In genomic region chr19:53500298-53501006, GRCm38 (mm10) we compare ENCODE assay signal across 8 mouse cellular contexts. TPM values are rescaled to one million over a fixed set of nuclear protein-coding genes. Genes with fewer than 3 reads are reported as not detected.
DNase-seq lines count a peak whose midpoint lies in the region; ATAC-seq and TF ChIP-seq lines count a peak whose summit lies in the region.

No protein-coding gene starts in this region.

- H3K9ac ChIP-seq in stomach, embryonic 14.5 days (replicated peaks; ENCODE audit: low read depth, low read length) = no peak overlapping the region

- 64% methylated on average over 25 of the region's 25 CpGs for WGBS in stomach, embryonic 14.5 days

- no peak for TF ChIP-seq CTCF in gastrocnemius, adult 2 months (IDR thresholded peaks at IDR 0.05)

- H3K36me3 ChIP-seq in stomach, embryonic 14.5 days (ENCODE audit: control insufficient read depth, insufficient read depth, low read length) = no peaks in the 10 kb centered on the region

- no peaks in the 10 kb centered on the region for H3K27me3 ChIP-seq in stomach, embryonic 14.5 days (ENCODE audit: control insufficient read depth, insufficient read depth, low read length)

- peak; percentile 62 for DNase-seq in gastrocnemius, adult 2 months
- no peak for DNase-seq in gastrocnemius, postnatal 4 days (ENCODE audit: low spot score in 2 of 2)
- peak; percentile 70 for DNase-seq in adrenal gland, postnatal 14 days
- peak; percentile 16 for DNase-seq in gastrocnemius, postnatal 25 days
- DNase-seq in kidney, adult 18-20 months = peak; percentile 76
- DNase-seq in left cerebral cortex, postnatal 36 days (ENCODE audit: low spot score in 2 of 2) = peak; percentile 52 to 62

- no peaks in the 10 kb centered on the region for H3K9me3 ChIP-seq in stomach, embryonic 14.5 days (ENCODE audit: control insufficient read depth, low read depth, low read length)

- no peaks in the 10 kb centered on the region for H3K4me1 ChIP-seq in stomach, embryonic 14.5 days (ENCODE audit: control insufficient read depth, insufficient read depth, low read length)

- H3K27ac ChIP-seq in gastrocnemius, adult 2 months = peak overlapping the region; percentile 73
- no peak overlapping the region for H3K27ac ChIP-seq in stomach, embryonic 14.5 days (ENCODE audit: low read length)

- no peak overlapping the region for H3K4me2 ChIP-seq in stomach, embryonic 14.5 days (replicated peaks; ENCODE audit: low read depth, low read length)

- peak; percentile 66; the same call in 1 of the 2 replicates for ATAC-seq in stomach, embryonic 14.5 days (ENCODE audit: insufficient number of reproducible peaks, insufficient read depth, low FRiP score, low read depth)
- ATAC-seq in erythroid progenitor cell, adult 5-6 weeks (replicated peaks; ENCODE audit: low FRiP score, poor library complexity, severe bottlenecking) = no peak

- H3K4me3 ChIP-seq in gastrocnemius, adult 2 months = peak overlapping the region; percentile 37
- no peak overlapping the region for H3K4me3 ChIP-seq in stomach, embryonic 14.5 days (ENCODE audit: low read depth, low read length)

- intact Hi-C loops in gastrocnemius, adult 2 months (cut with DNase I) = no loop called here
- intact Hi-C loops in left cerebral cortex, postnatal 36 days (cut with DNase I) = no loop called here

RNA-seq across cellular contexts. Expression of gene Dusp5, which starts 28.5 kb away (rescaled TPM):
- total RNA-seq in gastrocnemius, adult 2 months (2021) = 1 to 10 TPM in 1 of 2 experiments, under 1 TPM in 1; 0.86 to 1.2 TPM
- 1 to 10 TPM; 1.2 to 1.4 TPM for total RNA-seq in gastrocnemius, postnatal 4 days (2021)
- 8.5 and 11.8 TPM in 2 replicates for total RNA-seq in adrenal gland, postnatal 14 days (2021)
- 1 to 10 TPM; 1.7 to 1.8 TPM for total RNA-seq in gastrocnemius, postnatal 25 days (2021)
- total RNA-seq in left cerebral cortex, postnatal 36 days (2021) = 10 to 100 TPM in 1 of 2 experiments, 1 to 10 TPM in 1; 7.7 to 13.0 TPM
- 4.6 TPM in 2 replicates for polyA plus RNA-seq in stomach, embryonic 14.5 days (2014; fragmentation: Nextera tagmentation; extraction: Ambion mirVana)
- 2.5 and 4.0 TPM in 2 replicates for total RNA-seq in erythroid progenitor cell, adult 5-6 weeks (2015; ENCODE audit: low replicate concordance)
- 0.90 and 0.91 TPM in 2 replicates for total RNA-seq in erythroid progenitor cell, adult 5-6 weeks (2017; ENCODE audit: low replicate concordance)

Comparison
In these comparisons a context has a peak if more than half of its experiments do, and no peak if none do; other contexts are left out.
1. DNase-seq: peak in gastrocnemius, adult 2 months (single experiment), adrenal gland, postnatal 14 days (single experiment), gastrocnemius, postnatal 25 days (single experiment), kidney, adult 18-20 months (single experiment) and left cerebral cortex, postnatal 36 days (2 of 2); none in gastrocnemius, postnatal 4 days (0 of 2).